In genomic region chr15:96942651-96943050, GRCm38 (mm10) we compare ENCODE assay signal across 18 mouse cellular contexts.
DNase-seq lines count a peak whose midpoint lies in the region; ATAC-seq and TF ChIP-seq lines count a peak whose summit lies in the region.
"Had no signal": no experiment of that assay in that cellular context is flagged by ENCODE, and none has a peak within 500 bp of the region (broad histone marks: within the 10 kb centered on the region; RNA-seq: fewer than 3 reads in every experiment).

No protein-coding gene starts in this region.

- no peaks in the 10 kb centered on the region for H3K9me3 ChIP-seq in hindbrain, postnatal 0 days (ENCODE audit: low read length)
- no peaks in the 10 kb centered on the region for H3K9me3 ChIP-seq in hindbrain, embryonic 14.5 days (ENCODE audit: control insufficient read depth, low read length)
- H3K9me3 ChIP-seq in megakaryocyte, embryonic 14.5 days: no peaks in the 10 kb centered on the region
- no peaks in the 10 kb centered on the region for H3K9me3 ChIP-seq in MEL (replicated peaks; ENCODE audit: insufficient read depth, low read length)
- H3K9me3 ChIP-seq: forebrain, embryonic 13.5 days; limb, embryonic 13.5 days; neural tube, embryonic 15.5 days had no signal

- no peak for ATAC-seq in hindbrain, postnatal 0 days
- ATAC-seq in hindbrain, embryonic 14.5 days (ENCODE audit: low FRiP score): no peak
- no peak for ATAC-seq in megakaryocyte, adult 5-6 weeks (ENCODE audit: poor library complexity, severe bottlenecking)
- ATAC-seq in megakaryocyte-erythroid progenitor cell, adult 5-6 weeks (replicated peaks; ENCODE audit: low FRiP score, low TSS enrichment, poor library complexity, severe bottlenecking): 0 out of 2 replicates have a peak, but pooled peaks have one; percentile 41
- ATAC-seq: CD4-positive, CD25-positive, alpha-beta regulatory T cell, adult 4 months; forebrain, embryonic 13.5 days; inflammation-experienced regulatory T-cells, adult 6 months had no signal

- H3K4me2 ChIP-seq in hindbrain, postnatal 0 days (ENCODE audit: low read depth, low read length): no peak overlapping the region
- no peak overlapping the region for H3K4me2 ChIP-seq in hindbrain, embryonic 14.5 days (replicated peaks)
- H3K4me2 ChIP-seq: forebrain, embryonic 13.5 days; limb, embryonic 13.5 days; neural tube, embryonic 15.5 days had no signal

- H3K4me3 ChIP-seq in hindbrain, postnatal 0 days (ENCODE audit: low read length): no peak overlapping the region
- no peak overlapping the region for H3K4me3 ChIP-seq in hindbrain, embryonic 14.5 days (replicated peaks; ENCODE audit: low read length)
- peak overlapping the region; percentile 42 for H3K4me3 ChIP-seq in megakaryocyte, embryonic 14.5 days (replicated peaks)
- H3K4me3 ChIP-seq in MEL (ENCODE audit: control insufficient read depth in 1 of 2, insufficient read depth in 1 of 2, low read depth in 2 of 2, low read length in 2 of 2): no peak overlapping the region
- H3K4me3 ChIP-seq: forebrain, embryonic 13.5 days; limb, embryonic 13.5 days; neural tube, embryonic 15.5 days had no signal

- no peaks in the 10 kb centered on the region for H3K36me3 ChIP-seq in hindbrain, postnatal 0 days (ENCODE audit: insufficient read depth, low read length)
- H3K36me3 ChIP-seq in hindbrain, embryonic 14.5 days (replicated peaks; ENCODE audit: control insufficient read depth, insufficient read depth): no peaks in the 10 kb centered on the region
- no peaks in the 10 kb centered on the region for H3K36me3 ChIP-seq in megakaryocyte, embryonic 14.5 days (replicated peaks; ENCODE audit: low read length)
- H3K36me3 ChIP-seq in MEL (ENCODE audit: control insufficient read depth in 1 of 2, insufficient read depth in 2 of 2, low read length in 2 of 2): no peaks in the 10 kb centered on the region
- H3K36me3 ChIP-seq: limb, embryonic 13.5 days; neural tube, embryonic 15.5 days had no signal

- TF ChIP-seq POLR2A in MEL (IDR thresholded peaks at IDR 0.05; ENCODE audit: control insufficient read depth in 1 of 2, insufficient read depth in 1 of 2, low read depth in 1 of 2, low read length in 2 of 2, poor library complexity in 1 of 2): no peak

- DNase-seq in hindbrain, postnatal 0 days (ENCODE audit: low spot score): no peak
- no peak for DNase-seq in hindbrain, embryonic 14.5 days (ENCODE audit: low spot score)
- DNase-seq in MEL (ENCODE audit: low read depth, low spot score): peak; percentile 50
- DNase-seq in right cerebral cortex, postnatal 4 days: no peak
- no peak for DNase-seq in left cerebral cortex, postnatal 14 days (ENCODE audit: low spot score in 2 of 2)
- DNase-seq: adrenal gland, postnatal 25 days; heart, adult 18-20 months; heart, postnatal 10 days; kidney, postnatal 10 days; lung, postnatal 4 days had no signal

- TF ChIP-seq EP300 in MEL (IDR thresholded peaks at IDR 0.05; ENCODE audit: low read depth in 1 of 2, low read length in 2 of 2): no peak

- H3K79me2 ChIP-seq in MEL (ENCODE audit: control insufficient read depth, insufficient read depth, low read length, poor library complexity): no peaks in the 10 kb centered on the region

- TF ChIP-seq RAD21 in MEL (IDR thresholded peaks at IDR 0.05; ENCODE audit: low read depth, low read length): peak; percentile 25

- H3K4me1 ChIP-seq in hindbrain, postnatal 0 days (ENCODE audit: insufficient read depth, low read length): no peaks in the 10 kb centered on the region
- H3K4me1 ChIP-seq in hindbrain, embryonic 14.5 days (replicated peaks; ENCODE audit: control insufficient read depth, insufficient read depth, low read length): no peaks in the 10 kb centered on the region
- H3K4me1 ChIP-seq in megakaryocyte, embryonic 14.5 days: no peaks in the 10 kb centered on the region
- H3K4me1 ChIP-seq in MEL (ENCODE audit: control insufficient read depth in 1 of 2, insufficient read depth in 2 of 2, low read length in 2 of 2): no peaks in the 10 kb centered on the region
- H3K4me1 ChIP-seq: forebrain, embryonic 13.5 days; limb, embryonic 13.5 days; neural tube, embryonic 15.5 days had no signal

- no peak overlapping the region for H3K27ac ChIP-seq in hindbrain, postnatal 0 days
- no peak overlapping the region for H3K27ac ChIP-seq in hindbrain, embryonic 14.5 days
- H3K27ac ChIP-seq in MEL (ENCODE audit: control insufficient read depth, low read depth, low read length): no peak overlapping the region
- H3K27ac ChIP-seq: forebrain, embryonic 13.5 days; limb, embryonic 13.5 days; neural tube, embryonic 15.5 days had no signal

- 88% methylated on average over 4 of the region's 4 CpGs for WGBS in hindbrain, postnatal 0 days
- WGBS in hindbrain, embryonic 14.5 days: 92% methylated on average over 4 of the region's 4 CpGs

- intact Hi-C loops in left cerebral cortex, postnatal 14 days (cut with DNase I): no loop called here

- no peak overlapping the region for H3K9ac ChIP-seq in hindbrain, postnatal 0 days (replicated peaks; ENCODE audit: low read length)
- H3K9ac ChIP-seq in hindbrain, embryonic 14.5 days: no peak overlapping the region
- H3K9ac ChIP-seq in MEL (ENCODE audit: control insufficient read depth, low read depth, low read length, poor library complexity, severe bottlenecking): no peak overlapping the region
- H3K9ac ChIP-seq: forebrain, embryonic 13.5 days; limb, embryonic 13.5 days; neural tube, embryonic 15.5 days had no signal

- TF ChIP-seq CTCF in hindbrain, postnatal 0 days (IDR thresholded peaks at IDR 0.05; ENCODE audit: low read depth): peak; percentile 35
- peak in 2 of 3 experiments; percentile 37 to 50; a peak in 3 of 6 replicates for TF ChIP-seq CTCF in MEL (IDR thresholded peaks at IDR 0.05 in 2 of 3, conservative IDR thresholded peaks at IDR 0.05 in 1 of 3; ENCODE audit: control insufficient read depth in 1 of 3, insufficient read depth in 1 of 3, low read depth in 2 of 3, low read length in 3 of 3, poor library complexity in 1 of 3, severe bottlenecking in 1 of 3)

- no peaks in the 10 kb centered on the region for H3K27me3 ChIP-seq in hindbrain, postnatal 0 days (ENCODE audit: insufficient read depth, low read length)
- no peaks in the 10 kb centered on the region for H3K27me3 ChIP-seq in hindbrain, embryonic 14.5 days (ENCODE audit: control insufficient read depth, insufficient read depth, low read length)
- no peaks in the 10 kb centered on the region for H3K27me3 ChIP-seq in megakaryocyte, embryonic 14.5 days (replicated peaks)
- no peaks in the 10 kb centered on the region for H3K27me3 ChIP-seq in MEL (ENCODE audit: control insufficient read depth in 1 of 2, insufficient read depth in 2 of 2, low read length in 2 of 2)
- H3K27me3 ChIP-seq: forebrain, embryonic 13.5 days; limb, embryonic 13.5 days; neural tube, embryonic 15.5 days had no signal

TF ChIP-seq in MEL, 35 proteins besides CTCF, POLR2A, EP300 and RAD21:
- TF ChIP-seq SIN3A (IDR thresholded peaks at IDR 0.05; ENCODE audit: low read length): no peak
- TF ChIP-seq USF2 (IDR thresholded peaks at IDR 0.05; ENCODE audit: borderline replicate concordance in 1 of 2, insufficient read depth in 1 of 2, low read depth in 1 of 2, low read length in 2 of 2): no peak
- no peak for TF ChIP-seq GABPA (IDR thresholded peaks at IDR 0.05; ENCODE audit: low read depth, low read length)
- no peak for TF ChIP-seq UBTF (IDR thresholded peaks at IDR 0.05; ENCODE audit: borderline replicate concordance, insufficient read depth, low read depth, low read length)
- no peak for TF ChIP-seq MYC (IDR thresholded peaks at IDR 0.05; ENCODE audit: low read depth, low read length)
- TF ChIP-seq MAX (IDR thresholded peaks at IDR 0.05; ENCODE audit: low read length): 0 out of 2 replicates have a peak, but pooled peaks have one; percentile 2
- TF ChIP-seq BHLHE40 (IDR thresholded peaks at IDR 0.05; ENCODE audit: borderline replicate concordance, low read depth, low read length): no peak
- no peak for TF ChIP-seq ZMIZ1 (IDR thresholded peaks at IDR 0.05; ENCODE audit: low read depth, low read length)
- no peak for TF ChIP-seq TBP (IDR thresholded peaks at IDR 0.05; ENCODE audit: low read depth, low read length)
- no peak for TF ChIP-seq MAFK (IDR thresholded peaks at IDR 0.05; ENCODE audit: borderline replicate concordance, low read depth, low read length)
- TF ChIP-seq SMC3 (IDR thresholded peaks at IDR 0.05; ENCODE audit: low read depth, low read length): peak; percentile 53
- no peak for TF ChIP-seq NELFE (IDR thresholded peaks at IDR 0.05; ENCODE audit: low read depth, low read length)
- TF ChIP-seq ZC3H11A (IDR thresholded peaks at IDR 0.05; ENCODE audit: low read depth, low read length): peak; percentile 15; the same call in 1 of the 2 replicates
- no peak for TF ChIP-seq USF1 (IDR thresholded peaks at IDR 0.05; ENCODE audit: low read depth, low read length)
- TF ChIP-seq JUND (IDR thresholded peaks at IDR 0.05; ENCODE audit: low read depth, low read length): no peak
- TF ChIP-seq MAZ (IDR thresholded peaks at IDR 0.05; ENCODE audit: low read depth, low read length): no peak
- no peak for TF ChIP-seq CHD2 (IDR thresholded peaks at IDR 0.05; ENCODE audit: low read length)
- TF ChIP-seq POLR2AphosphoS5 (IDR thresholded peaks at IDR 0.05; ENCODE audit: borderline replicate concordance, low read depth, low read length): no peak
- TF ChIP-seq MYB (IDR thresholded peaks at IDR 0.05; ENCODE audit: low read depth, low read length): no peak
